Mouse (Mus musculus): ENCODE results near the gene Ankrd11. TPM values are rescaled to one million over a fixed set of nuclear protein-coding genes. Genes with fewer than 3 reads are reported as not detected.

Ankrd11 gene
- total RNA-seq, 2 experiments from 2014 or later = 164 to 171 TPM

DNA sequence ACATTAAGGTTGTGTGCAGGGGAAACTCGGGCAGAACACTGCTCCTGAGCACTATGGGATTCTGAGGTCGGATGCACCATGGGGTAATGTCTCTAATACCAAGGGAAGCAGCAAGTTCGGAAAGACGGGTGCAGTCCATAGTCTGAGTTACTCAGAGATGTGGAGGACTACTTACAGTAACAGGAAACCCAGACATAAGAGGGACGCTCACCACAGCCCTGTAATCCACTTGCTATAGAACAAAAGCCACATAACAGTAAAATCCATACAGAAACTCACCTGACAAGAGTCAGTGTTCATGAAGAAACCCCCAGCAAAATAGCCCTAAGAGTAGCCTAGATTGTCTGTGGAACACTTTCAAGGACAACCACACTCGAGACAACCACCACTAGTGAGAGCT is 118.0 kb downstream of the Ankrd11 start:
- no peak for DNase-seq

DNA sequence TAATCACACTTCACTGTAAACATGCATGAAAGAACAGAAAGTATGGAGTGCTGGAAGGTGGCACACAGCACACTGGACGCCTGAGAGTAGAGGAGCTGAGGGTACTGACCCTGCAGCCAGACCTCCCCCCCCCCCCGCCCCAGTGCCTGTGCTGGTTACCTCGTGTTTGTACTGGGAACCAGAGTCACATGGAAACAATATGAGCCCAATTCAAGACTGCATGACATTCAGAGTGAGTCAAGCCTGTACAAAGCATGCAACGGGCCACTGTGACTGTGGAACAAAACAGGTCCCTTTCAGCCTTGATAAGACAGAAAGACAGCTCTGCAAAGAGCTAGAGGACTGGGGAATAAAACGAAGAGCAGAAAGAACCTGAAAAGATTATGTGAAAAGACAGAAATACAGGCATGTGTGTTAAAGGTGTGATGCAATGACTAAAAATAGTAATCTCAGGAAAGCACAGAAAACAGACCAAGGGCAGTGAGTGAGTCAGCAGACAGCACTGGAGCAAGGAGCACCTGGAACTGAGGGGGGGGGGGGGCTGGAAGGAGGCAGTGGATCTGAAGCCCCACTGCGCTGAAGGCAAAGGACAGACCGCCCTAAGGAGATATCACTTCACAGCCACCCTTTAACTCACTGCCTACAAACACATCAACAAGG is 118.5 kb downstream of the Ankrd11 start:
- DNase-seq = no peak

DNA sequence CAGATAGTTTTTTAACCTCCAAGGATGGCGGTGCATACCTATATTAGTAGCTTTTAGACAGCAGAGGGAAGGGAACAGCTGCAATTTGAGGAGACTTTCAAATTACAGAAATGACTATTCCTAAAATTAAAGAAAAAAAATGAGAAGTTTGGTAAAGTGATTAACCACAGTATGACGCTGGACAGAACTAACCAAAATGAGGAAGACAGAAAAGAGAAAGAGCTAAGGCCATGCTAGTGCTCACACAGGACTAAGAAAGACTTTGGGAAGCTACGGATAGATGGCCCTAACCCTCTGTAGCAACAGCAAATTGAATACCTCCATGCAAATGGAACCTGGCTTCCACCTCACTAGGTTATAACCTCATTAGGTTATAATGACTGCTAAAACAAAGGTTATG is 119.1 kb downstream of the Ankrd11 start:
- no peak for DNase-seq

DNA sequence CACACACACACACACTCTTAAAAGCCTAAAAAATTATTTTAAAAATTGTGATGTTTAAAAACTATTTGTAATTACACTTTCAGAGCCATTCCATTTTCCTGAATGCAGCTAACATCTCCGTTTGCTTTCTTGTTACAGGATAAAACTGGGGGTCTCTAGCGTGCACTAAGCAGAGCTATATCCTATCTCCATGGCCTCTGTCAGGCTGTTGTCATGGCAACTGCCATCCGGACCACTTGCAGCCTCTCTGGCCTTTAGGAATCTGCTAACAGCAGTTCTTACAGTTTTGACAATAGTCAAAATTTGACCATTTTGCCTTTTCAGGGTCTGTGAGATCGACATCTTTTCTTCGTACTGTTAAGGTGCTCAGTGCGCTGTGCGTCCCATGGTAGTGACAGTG is 121.2 kb downstream of the Ankrd11 start:
- DNase-seq = no peak

- no peak for DNase-seq
Measured at GRCm38 (mm10) chr8:122918438-122919107, 123.5 kb downstream of the Ankrd11 start.

DNA sequence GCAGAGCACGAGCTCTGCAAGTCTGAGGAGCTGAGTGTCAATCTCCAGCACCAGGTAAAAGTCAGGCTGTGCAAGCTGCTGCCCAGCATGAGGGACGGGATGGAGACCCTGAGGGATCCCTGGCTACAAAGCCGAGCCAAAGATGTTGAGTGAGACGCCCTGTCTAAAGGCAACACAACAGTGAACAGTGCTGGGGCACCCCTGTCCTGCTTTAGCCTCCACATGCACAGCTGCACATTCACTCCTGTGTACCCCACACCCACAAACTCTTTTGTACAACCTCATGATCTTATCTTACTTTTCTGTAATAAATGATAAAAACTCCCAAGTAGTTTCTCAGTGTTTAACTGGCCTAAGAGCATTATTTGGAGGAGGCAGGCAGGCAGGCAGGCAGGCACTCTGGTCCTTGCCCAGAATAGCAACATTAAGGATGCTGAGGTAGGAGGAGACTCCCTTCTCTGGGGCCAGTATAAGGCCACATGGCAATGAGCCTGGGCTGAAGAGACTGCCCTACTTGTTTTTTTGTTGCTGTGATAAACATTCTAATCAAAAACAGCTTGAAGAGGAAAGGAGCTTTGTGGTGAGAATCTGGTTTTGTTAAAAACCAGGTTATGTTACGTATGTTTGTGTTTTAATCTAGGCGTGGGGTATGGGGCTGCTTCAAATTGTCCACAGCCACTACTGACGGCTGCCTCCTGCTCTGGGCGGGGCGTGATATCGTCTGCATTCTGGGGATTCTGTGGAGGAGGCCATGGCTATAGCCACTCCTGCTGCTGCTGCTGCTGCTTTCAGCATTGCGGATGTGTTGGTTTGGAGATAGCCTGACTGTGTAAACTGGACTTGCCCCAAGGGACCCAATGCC is 124.3 kb downstream of the Ankrd11 start:
- no peak for DNase-seq

- DNase-seq = no peak
Measured at GRCm38 (mm10) chr8:122916766-122917165, 125.3 kb downstream of the Ankrd11 start.

GRCm38 (mm10) chr8:122912871-122913270 is 129.2 kb downstream of the Ankrd11 start:
- no peak for DNase-seq

DNA sequence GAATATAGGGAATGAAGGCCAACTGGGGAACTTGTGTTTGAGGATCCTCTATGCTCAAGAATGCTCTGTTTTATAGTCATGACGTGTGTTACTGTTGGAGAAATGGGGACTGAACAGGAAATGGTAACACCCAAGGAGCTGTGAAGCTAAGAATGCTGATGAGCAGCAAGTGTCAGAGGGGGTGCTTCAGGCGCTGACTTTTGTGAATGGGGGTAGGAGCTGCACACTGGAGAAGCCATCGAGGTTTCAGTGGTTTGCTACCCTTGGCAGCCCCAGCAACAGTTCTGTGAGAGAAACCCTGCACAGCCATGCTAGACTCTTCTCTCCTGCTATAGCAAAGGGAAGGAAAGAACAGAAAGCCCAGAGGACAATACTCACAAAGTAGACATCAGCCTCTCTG is 129.9 kb downstream of the Ankrd11 start:
- no peak for DNase-seq

DNA sequence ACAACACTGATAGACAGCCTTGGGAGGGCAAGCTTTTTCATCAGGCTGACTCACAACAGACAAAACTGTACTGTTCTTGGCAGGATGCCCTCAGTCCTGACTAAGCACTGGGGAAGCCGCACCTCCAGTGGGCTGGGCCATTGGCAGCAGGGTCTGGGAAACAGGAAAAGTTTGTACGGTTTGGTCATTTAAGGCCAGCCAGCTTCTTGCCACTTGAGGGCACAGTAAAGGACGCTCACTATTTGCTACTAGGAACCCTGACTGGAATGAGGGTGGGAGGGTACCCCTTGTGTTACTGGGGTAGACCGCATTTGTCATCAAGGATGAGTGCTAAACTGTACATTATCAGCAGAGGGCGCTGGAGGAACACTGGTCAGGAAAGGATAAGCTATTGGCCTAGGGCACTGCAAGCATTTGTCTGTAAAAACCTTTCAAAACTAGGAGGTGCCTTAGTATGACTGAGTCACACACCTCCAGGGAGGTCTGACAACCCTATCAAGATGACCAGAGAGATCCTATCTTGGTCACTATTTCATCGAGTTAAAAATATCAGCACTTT is 135.5 kb downstream of the Ankrd11 start:
- DNase-seq = peak; percentile 88 to 91

DNA sequence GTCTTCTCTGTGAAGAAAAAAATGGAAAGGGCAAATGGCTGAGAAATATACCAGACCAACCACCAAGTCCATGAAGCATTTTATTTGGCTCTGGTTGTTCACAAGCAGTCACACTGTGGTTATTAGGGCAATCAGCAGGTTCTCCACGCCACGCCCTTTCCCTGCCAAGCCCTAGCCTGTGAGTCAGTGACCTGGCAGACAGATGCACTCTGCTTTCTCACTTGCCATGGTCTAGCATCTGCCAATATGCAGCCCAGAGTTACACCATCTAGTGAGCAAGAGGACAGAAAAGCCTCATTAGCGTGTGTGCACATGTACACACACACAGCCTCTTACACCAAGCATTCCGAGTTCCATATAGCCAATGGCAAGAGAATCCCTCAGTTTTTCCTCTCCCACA is 136.7 kb downstream of the Ankrd11 start:
- DNase-seq = no peak

- no peak for DNase-seq
Measured at GRCm38 (mm10) chr8:122904496-122904895, 137.6 kb downstream of the Ankrd11 start.

GRCm38 (mm10) chr8:122903002-122903401 is 139.1 kb downstream of the Ankrd11 start:
- DNase-seq = no peak

DNA sequence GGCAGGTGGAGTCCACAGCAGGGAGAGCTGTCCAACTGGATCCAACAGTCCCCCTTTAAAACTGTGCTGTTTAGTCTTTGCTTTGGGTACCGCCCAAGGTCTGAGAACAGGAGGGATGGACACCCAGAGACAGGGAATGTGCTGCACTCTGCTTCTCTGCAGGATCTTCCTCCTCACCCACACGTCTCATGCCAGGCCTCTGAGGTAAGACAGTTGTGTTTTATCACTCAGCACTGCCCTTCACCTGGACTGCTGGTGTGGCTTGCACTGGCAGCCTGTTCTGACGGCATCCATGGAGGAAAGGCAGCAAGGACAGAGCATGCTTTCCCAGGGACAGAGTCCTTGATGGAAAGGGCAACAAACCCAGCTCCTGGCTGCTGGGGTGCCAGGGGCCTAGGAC is 139.5 kb downstream of the Ankrd11 start:
- DNase-seq = no peak

DNA sequence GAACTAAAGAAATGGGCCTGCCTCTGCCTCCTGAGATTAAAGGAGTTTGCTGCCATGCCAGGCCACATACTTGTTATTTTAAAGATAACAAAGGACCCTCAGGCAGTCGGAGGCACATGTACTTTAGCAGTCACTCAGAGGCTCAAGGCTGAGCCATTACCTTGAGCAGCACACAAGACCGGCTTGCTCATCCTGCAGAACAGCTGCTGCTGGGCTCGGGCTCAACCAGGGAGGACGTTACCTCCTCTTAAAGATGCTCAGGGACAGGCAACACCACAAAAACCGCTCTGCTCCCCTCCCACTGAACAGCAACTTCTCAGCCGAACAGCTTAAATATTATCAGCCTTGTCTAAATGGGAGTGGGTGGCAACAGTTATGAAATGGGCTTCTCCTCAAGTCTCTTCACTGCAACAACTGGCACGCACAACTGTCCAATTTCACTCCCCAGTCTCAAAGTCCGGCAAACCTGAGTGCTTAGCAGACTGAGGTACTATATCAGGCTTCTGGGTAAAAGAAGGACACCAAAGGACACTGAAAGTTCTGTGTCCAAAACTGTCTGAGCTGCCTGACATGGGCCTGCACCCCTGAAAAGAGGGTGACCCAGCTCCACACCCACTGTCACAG is 140.1 kb downstream of the Ankrd11 start:
- no peak for DNase-seq

DNA sequence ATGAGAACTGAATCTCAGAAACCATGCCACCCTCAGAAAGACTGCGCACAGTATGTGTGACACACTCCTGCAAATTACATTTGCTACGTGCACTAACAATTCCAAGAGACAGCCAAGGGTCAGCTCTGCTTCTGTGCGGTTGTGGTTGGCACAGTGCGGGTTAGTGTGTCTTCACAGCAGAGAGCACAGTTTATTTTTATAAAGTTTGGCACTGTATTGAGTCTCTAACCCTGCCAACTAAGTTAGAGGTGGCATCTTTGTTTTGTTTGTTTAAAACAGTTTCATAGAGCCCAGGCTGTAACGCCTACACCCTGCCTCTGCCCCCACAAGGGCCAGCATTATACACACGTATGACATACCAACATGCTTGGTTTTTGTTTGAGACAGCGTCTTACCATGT is 140.6 kb downstream of the Ankrd11 start:
- no peak for DNase-seq

DNA sequence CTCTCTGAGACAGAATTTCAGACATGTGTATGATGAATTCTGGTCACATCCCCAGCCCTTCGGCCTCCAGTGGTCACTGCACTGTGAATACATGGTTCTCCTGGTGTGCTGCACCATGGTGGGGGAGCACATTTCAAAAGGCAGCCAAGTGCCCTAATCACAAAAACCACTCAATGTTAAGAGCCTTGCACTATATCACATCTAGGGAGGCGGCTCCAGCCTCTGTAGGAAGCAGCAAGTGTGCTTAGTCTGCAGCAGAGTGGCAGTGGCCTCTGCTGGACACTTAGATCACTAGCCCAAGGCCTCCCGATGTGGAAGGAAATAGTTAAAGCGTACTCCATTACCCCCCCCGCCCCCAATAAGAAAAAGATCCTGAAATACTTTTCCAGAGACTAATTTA is 143.0 kb downstream of the Ankrd11 start:
- DNase-seq = no peak

DNA sequence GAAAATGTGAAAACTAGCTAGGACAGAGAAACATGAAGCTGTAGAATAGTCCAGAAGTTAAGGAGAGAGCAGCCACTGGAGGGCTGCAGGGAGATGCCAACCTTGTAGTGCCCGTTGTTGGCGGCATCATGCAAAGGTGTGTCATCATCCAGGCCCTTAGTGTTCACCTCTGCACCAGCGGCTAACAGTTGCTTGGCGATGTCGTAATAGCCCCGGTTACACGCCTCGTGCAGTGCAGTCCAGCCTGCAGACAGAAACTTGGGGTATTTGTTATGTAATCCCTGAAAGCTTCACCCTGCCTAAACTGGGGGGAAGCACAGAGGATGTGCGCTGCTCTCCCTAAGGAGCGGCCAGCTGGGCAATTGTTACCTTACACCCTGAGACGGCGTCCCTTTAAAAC is 143.6 kb downstream of the Ankrd11 start:
- no peak for DNase-seq

- no peak for DNase-seq
Measured at GRCm38 (mm10) chr8:122898018-122898417, 144.1 kb downstream of the Ankrd11 start.

DNA sequence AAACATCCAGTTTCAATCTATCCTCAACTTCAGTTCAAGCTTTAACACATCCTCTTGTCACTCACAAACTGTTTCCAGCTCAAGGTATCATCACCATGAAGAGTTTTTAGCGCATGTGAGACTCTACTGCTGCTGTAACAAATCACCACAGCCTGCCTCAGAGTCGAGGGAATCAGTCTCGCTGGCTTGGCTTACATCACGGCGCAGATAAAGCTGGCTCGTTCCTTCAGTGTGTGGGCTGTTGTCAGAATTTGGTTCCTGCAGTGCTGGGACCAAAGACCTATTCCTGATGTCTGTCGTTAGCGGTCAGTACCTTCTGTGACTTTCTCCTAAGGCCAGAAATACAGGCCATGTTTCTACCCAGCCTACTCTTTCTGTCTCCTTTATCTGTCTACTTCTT is 144.9 kb downstream of the Ankrd11 start:
- no peak for DNase-seq

- DNase-seq = peak in 1 of 2 experiments; percentile 38
Measured at GRCm38 (mm10) chr8:122896317-122896716, 145.8 kb downstream of the Ankrd11 start.

- no peak for DNase-seq
Measured at GRCm38 (mm10) chr8:122893451-122893850, 148.6 kb downstream of the Ankrd11 start.

DNA sequence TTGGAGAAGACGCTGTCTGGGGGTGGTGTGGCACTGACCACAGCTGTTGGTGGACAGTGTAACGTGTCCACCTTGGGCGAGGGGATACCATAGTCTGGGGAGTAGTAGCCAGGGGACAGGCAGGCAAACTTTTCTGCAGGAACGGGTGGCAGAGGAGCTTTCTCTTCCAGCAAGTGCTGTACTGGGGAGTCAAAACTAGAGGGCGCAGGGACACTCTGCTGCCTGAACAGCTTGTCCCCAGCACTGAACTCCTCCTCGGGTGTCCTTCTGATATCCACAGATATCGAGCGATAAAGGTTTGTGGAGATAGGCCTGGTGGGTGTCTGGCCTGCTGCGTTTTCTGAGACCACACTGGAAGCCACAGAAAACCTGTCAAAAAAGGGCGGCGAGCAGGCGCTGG is 150.6 kb downstream of the Ankrd11 start:
- DNase-seq = no peak
